Mouse (Mus musculus): ENCODE measurements around the gene Zfp949.

- TF ChIP-seq CTCF (IDR thresholded peaks at IDR 0.05; ENCODE audit: low read depth, low read length) (no peak), EP300 (IDR thresholded peaks at IDR 0.05; ENCODE audit: insufficient read depth, low read depth, low read length) (no peak)
These were observed at the start of gene Zfp949 for GRCm38 (mm10) chr9:88547851-88548613.

Measured in ES-Bruce4 (cell line).